Mouse (Mus musculus) liver, embryonic 14.5 days (tissue): ENCODE results near the gene Ift20. TPM values are rescaled to one million over a fixed set of nuclear protein-coding genes. Genes with fewer than 3 reads are reported as not detected.

Experiments
- ATAC-seq: fragments of 200-750 bp; cut with Nextera tagmentation; 2 replicates; pipeline ENCODE4 v1.8.0; 2017; ENCODE audit warnings: moderate number of reproducible peaks, mild to moderate bottlenecking, moderate library complexity; ENCODE audit not compliant: insufficient read depth
- DNase-seq, 3 experiments: peaks; one replicate each; pipeline ENCODE4 v3.0.0-alpha.2; 2012 to 2013; ENCODE audit warnings: low read depth in 3 of 3, low spot score in 3 of 3
- H3K27ac ChIP-seq: fragments of 300-500 bp; sonication (generic); 2 replicates; pipeline ENCODE4 v1.5.1; 2014; ENCODE audit warnings: moderate library complexity, mild to moderate bottlenecking, control low read depth, inconsistent platforms
- H3K27me3 ChIP-seq: fragments of 300-500 bp; sonication (generic); 2 replicates; pipeline ENCODE4 v1.6.1; 2014; ENCODE audit warnings: mild to moderate bottlenecking, low read length, moderate library complexity; ENCODE audit not compliant: control insufficient read depth, insufficient read depth
- H3K36me3 ChIP-seq: fragments of 300-500 bp; sonication (generic); replicated peaks from 2 replicates; pipeline ENCODE4 v1.6.1; 2014; ENCODE audit warnings: low read depth; ENCODE audit not compliant: control insufficient read depth, insufficient read depth
- H3K4me1 ChIP-seq, 2 experiments: fragments of 200-500 bp in 1 of 2; fragments of 300-500 bp in 1 of 2; sonication (generic) in 1 of 2; replicated peaks; 2 replicates each; pipeline ENCODE4 v1.6.1; 2012 to 2014; ENCODE audit warnings: antibody characterized with exemption in 1 of 2, inconsistent platforms in 1 of 2, low read length in 1 of 2; ENCODE audit not compliant: control insufficient read depth in 2 of 2, insufficient read depth in 2 of 2
- H3K4me2 ChIP-seq: fragments of 300-500 bp; sonication (generic); 2 replicates; pipeline ENCODE4 v1.6.1; 2014; ENCODE audit warnings: low read depth, mild to moderate bottlenecking, control low read depth, moderate library complexity
- H3K4me3 ChIP-seq, 2 experiments: fragments of 200-500 bp in 1 of 2; fragments of 300-500 bp in 1 of 2; sonication (generic) in 1 of 2; 2 replicates each; pipeline ENCODE4 v1.5.1; 2012 to 2014; ENCODE audit warnings: low read depth in 2 of 2, low read length in 2 of 2, mild to moderate bottlenecking in 2 of 2, control low read depth in 1 of 2, inconsistent platforms in 1 of 2, moderate library complexity in 1 of 2; ENCODE audit not compliant: insufficient read depth in 1 of 2
- H3K9ac ChIP-seq: fragments of 300-500 bp; sonication (generic); replicated peaks from 2 replicates; pipeline ENCODE4 v1.6.1; 2014; ENCODE audit warnings: mild to moderate bottlenecking, control low read depth, moderate library complexity
- H3K9me3 ChIP-seq: fragments of 300-500 bp; sonication (generic); 2 replicates; pipeline ENCODE4 v1.6.1; 2016; ENCODE audit warnings: low read length, mixed read lengths; ENCODE audit not compliant: control insufficient read depth
- CTCF ChIP-seq: IDR thresholded peaks from 2 replicates; pipeline ENCODE4 v1.5.1; 2016; ENCODE audit warnings: antibody characterized with exemption, low read depth, control low read depth
- EP300 ChIP-seq: IDR thresholded peaks from 2 replicates; pipeline ENCODE4 v1.6.1; 2016; ENCODE audit warnings: antibody characterized with exemption, low read depth
- WGBS: fragments of 180-500 bp; shearing (Covaris S2); extraction: QIAGEN DNeasy Blood & Tissue Kit; methylation state at CpG from one replicate; pipeline ENCODE4 v1.1.7; 2014; ENCODE audit not compliant: insufficient replicate concordance; 5-methylcytosine and 5-hydroxymethylcytosine counted together
- polyA plus RNA-seq, 2 experiments: library from polyadenylated mRNA; depleted of rRNA in 1 of 2; stranded (reverse) in 1 of 2; unstranded in 1 of 2; fragments of >200 nt; fragmentation: Nextera tagmentation in 1 of 2; extraction: Ambion mirVana in 1 of 2; gene quantifications; 2 replicates each; pipeline versions ENCODE4 v1.2.1 to v1.2.3; 2012 to 2014

Ift20 gene
- polyA plus RNA-seq, 2 experiments, result 41.7 to 77.8 TPM

DNA sequence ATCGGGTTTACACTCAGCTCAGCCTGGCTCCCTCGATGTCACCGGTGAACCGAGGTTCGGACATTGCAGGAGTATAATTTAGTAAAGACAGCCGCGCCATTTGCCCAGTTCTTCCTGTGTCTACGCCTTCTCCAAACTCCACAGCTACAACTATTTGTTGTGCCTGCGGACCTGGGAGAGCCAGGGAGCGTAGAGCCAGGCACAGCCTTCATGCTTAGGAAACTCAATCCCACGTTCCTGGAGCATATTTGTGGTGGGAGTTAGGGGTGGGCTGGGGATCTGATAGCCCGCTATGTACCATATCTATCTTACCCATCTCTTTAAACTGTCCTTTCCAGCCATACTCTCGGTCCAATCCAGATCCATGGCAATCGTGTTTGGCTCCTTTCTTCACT, 526 bp downstream of the Ift20 start:
- Histone ChIP-seq H3K9ac (peak overlapping the region; percentile 80), H3K4me3 (peak overlapping the region; percentile 72 to 78), H3K36me3 (peaks cover 26% of the 10 kb centered on the region), H3K9me3 (no peaks in the 10 kb centered on the region), H3K4me1 (peaks cover 13 to 18% of the 10 kb centered on the region in 2 experiments), H3K4me2 (peak overlapping the region; percentile 97), H3K27me3 (no peaks in the 10 kb centered on the region), H3K27ac (peak overlapping the region; percentile 48)
- no peak for DNase-seq
- no peak for ATAC-seq
- TF ChIP-seq CTCF (no peak), EP300 (no peak)
- 2% methylated on average over 14 of the region's 14 CpGs for WGBS

DNA sequence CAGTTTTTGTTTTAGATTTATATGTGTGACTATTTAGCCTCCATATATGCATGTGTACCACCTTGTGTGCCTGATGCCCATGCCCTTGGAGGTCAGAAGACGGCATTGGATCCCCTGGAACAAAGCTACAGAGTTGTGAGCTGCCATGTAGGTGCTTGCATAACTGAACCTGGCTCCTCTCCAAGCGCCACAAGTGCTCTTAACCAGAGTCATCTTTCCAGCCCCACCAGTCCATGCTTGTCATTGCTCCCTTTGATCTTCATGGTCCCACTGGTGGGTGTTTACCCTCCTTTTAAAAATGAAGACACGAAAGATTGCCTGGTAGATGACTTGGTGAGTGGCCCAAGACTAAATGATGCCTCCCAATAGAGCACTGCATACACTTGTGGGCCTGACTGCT, 4.2 kb downstream of the Ift20 start:
- Histone ChIP-seq H3K9me3 (no peaks in the 10 kb centered on the region), H3K4me2 (no peak overlapping the region), H3K27me3 (no peaks in the 10 kb centered on the region), H3K4me3 (no peak overlapping the region), H3K36me3 (peaks cover 32% of the 10 kb centered on the region), H3K4me1 (peaks cover 8 to 15% of the 10 kb centered on the region in 2 experiments; a peak in 3 of 4 replicates), H3K9ac (no peak overlapping the region), H3K27ac (no peak overlapping the region)
- DNase-seq, result no peak
- WGBS, result 72% methylated on average over 3 of the region's 3 CpGs
- no peak for TF ChIP-seq CTCF
- TF ChIP-seq EP300, result no peak
- no peak for ATAC-seq

DNA sequence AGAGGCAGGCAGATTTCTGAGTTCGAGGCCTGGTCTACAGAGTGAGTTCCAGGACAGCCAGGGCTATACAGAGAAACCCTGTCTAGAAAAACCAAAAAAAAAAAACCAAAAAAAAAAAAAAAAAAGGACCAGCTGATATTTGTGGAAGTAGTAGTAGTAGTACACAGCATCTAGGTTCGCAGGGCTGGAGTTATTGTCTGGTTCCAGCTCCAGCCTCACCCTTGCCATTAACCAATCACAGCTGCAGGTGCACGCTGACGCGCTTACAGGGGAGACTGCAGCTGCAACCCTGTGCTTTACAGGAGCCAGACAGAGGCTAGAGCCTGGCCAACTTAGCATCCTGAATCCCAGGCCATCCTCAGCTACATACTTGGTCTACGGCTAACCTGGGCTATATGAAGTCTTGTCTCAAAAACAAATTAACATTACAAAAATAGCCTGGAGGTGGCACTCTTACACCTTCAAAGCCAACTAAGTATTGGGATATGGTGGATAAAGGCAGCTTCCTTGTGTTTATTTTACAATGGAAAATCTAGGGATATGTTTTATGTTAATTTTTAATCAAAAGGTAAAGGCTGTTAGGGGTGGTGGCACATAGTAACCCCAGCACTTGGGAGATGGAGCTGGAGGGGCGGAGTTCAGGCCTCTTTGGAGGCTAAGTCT, 8.4 kb downstream of the Ift20 start:
- no peak for DNase-seq
- H3K36me3 ChIP-seq, result peaks cover 23% of the 10 kb centered on the region
- no peaks in the 10 kb centered on the region for H3K9me3 ChIP-seq
- no peak overlapping the region for H3K4me2 ChIP-seq
- H3K9ac ChIP-seq, result no peak overlapping the region
- no peaks in the 10 kb centered on the region for H3K27me3 ChIP-seq
- peaks cover 2 to 22% of the 10 kb centered on the region in 2 experiments; a peak in 3 of 4 replicates for H3K4me1 ChIP-seq
- H3K27ac ChIP-seq, result no peak overlapping the region
- 80% methylated on average over 7 of the region's 7 CpGs for WGBS
- H3K4me3 ChIP-seq, result no peak overlapping the region
- TF ChIP-seq CTCF, result no peak
- TF ChIP-seq EP300, result no peak
- ATAC-seq, result no peak

DNA sequence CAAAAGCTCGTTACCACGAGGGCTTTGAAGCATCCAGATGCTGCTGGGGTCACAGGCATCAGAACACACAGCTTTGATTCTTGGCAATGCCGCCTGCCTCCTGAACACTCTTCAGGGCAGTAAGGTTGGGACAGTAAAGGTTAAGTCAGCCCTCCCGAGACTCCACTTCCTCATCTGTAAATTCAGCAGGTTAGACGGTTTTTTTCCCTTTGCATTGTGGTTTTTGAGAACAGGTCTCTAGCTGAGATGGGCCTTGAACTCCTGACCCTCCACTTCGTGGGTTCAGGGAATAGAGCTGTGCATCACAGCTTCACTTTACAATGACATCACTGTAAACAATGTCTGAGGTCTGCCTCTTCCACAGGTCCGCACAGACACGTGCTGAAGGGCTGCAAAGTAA, 9.0 kb downstream of the Ift20 start:
- DNase-seq (no peak), ATAC-seq (no peak)
- no peak overlapping the region for H3K27ac ChIP-seq
- H3K27me3 ChIP-seq, result no peaks in the 10 kb centered on the region
- peaks cover 3 to 24% of the 10 kb centered on the region in 2 experiments; a peak in 3 of 4 replicates for H3K4me1 ChIP-seq
- TF ChIP-seq CTCF (no peak), EP300 (no peak)
- H3K4me3 ChIP-seq, result no peak overlapping the region
- H3K9me3 ChIP-seq, result no peaks in the 10 kb centered on the region
- WGBS, result 45% methylated on average over 8 of the region's 8 CpGs
- no peak overlapping the region for H3K4me2 ChIP-seq
- no peak overlapping the region for H3K9ac ChIP-seq
- H3K36me3 ChIP-seq, result peaks cover 18% of the 10 kb centered on the region

DNA sequence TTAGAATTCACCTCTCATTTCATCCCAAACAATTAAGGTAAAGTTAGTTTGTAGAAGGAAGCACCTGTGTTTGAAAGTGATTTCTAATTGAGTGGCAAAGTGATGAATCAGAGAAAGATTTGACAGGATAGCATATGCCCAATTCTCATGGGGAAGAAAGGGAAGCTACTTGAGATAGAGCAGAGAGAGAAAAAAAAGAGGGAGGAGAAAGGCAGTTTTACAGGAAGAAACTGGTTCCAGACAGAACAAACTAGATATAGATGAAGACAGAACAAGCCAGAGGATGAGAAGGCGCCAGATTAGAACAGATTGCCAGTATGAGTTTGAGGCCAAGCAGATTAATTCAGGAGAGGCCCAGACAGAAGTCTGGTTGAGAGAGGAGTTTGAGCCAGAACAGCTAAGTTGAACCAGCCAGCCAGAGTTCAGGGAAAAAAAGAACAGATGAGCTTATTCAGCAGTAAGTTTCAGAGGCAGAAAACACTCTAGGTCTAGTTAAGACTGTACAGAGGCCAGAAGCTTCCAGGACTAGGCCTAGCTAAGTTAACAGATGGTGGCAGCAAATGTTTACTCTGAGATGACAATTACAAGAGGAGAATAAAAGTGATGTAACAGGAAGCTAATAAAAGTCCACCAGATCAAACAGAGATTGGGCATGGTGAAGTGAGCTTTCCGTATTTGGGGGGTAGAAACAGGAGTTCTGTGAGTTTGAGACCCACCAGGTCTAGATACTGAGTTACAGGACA, 11.7 kb downstream of the Ift20 start:
- peak overlapping the region; percentile 87 for H3K4me2 ChIP-seq

More for the DNA sequence above, 11.7 kb downstream of the Ift20 start:
- H3K27me3 ChIP-seq, result no peaks in the 10 kb centered on the region
- H3K36me3 ChIP-seq, result peaks cover 4% of the 10 kb centered on the region
- no peak overlapping the region; a peak in 1 of 4 replicates for H3K4me3 ChIP-seq
- peaks cover 6 to 30% of the 10 kb centered on the region in 2 experiments for H3K4me1 ChIP-seq
- H3K27ac ChIP-seq, result no peak overlapping the region
- H3K9me3 ChIP-seq, result no peaks in the 10 kb centered on the region
- no peak overlapping the region for H3K9ac ChIP-seq
- 43% methylated on average over 2 of the region's 2 CpGs for WGBS
- DNase-seq, result no peak
- no peak for ATAC-seq
- TF ChIP-seq CTCF, result no peak
- no peak for TF ChIP-seq EP300
